Mouse (Mus musculus) liver, postnatal 0 days (tissue): Measurements from ENCODE around the gene Zfp872. TPM values are rescaled to one million over a fixed set of nuclear protein-coding genes. Genes with fewer than 3 reads are reported as not detected.

Experiments
- ATAC-seq: fragments of 200-750 bp; cut with Nextera tagmentation; 2 replicates; pipeline ENCODE4 v1.8.0; 2017; ENCODE audit warnings: mild to moderate bottlenecking, moderate library complexity
- DNase-seq: peaks from one replicate; pipeline ENCODE4 v3.0.0-alpha.2; 2016
- H3K27ac ChIP-seq: fragments of 300-500 bp; sonication (generic); 2 replicates; pipeline ENCODE4 v1.5.1; 2014; ENCODE audit warnings: antibody characterized with exemption, moderate library complexity, mild to moderate bottlenecking, low read depth
- H3K27me3 ChIP-seq: fragments of 300-500 bp; sonication (generic); 2 replicates; pipeline ENCODE4 v1.6.1; 2014; ENCODE audit warnings: low read length, control low read depth, mixed read lengths; ENCODE audit not compliant: insufficient read depth
- H3K36me3 ChIP-seq: fragments of 300-500 bp; sonication (generic); replicated peaks from 2 replicates; pipeline ENCODE4 v1.6.1; 2014; ENCODE audit warnings: mild to moderate bottlenecking, control low read depth, low read length, moderate library complexity, mixed read lengths; ENCODE audit not compliant: insufficient read depth
- H3K4me1 ChIP-seq: fragments of 300-500 bp; sonication (generic); 2 replicates; pipeline ENCODE4 v1.6.1; 2014; ENCODE audit warnings: antibody characterized with exemption, mild to moderate bottlenecking, control low read depth; ENCODE audit not compliant: insufficient read depth
- H3K4me2 ChIP-seq: fragments of 300-500 bp; sonication (generic); 2 replicates; pipeline ENCODE4 v1.6.1; 2014; ENCODE audit warnings: low read depth, mild to moderate bottlenecking, low read length, moderate library complexity, mixed read lengths
- H3K4me3 ChIP-seq: fragments of 300-500 bp; sonication (generic); 2 replicates; pipeline ENCODE4 v1.5.1; 2014; ENCODE audit warnings: low read depth, low read length
- H3K9ac ChIP-seq: fragments of 300-500 bp; sonication (generic); replicated peaks from 2 replicates; pipeline ENCODE4 v1.6.1; 2014; ENCODE audit warnings: mild to moderate bottlenecking, moderate library complexity
- H3K9me3 ChIP-seq: fragments of 300-500 bp; sonication (generic); 2 replicates; pipeline ENCODE4 v1.6.1; 2016; ENCODE audit warnings: mild to moderate bottlenecking, control low read depth, low read length, mixed read lengths
- CTCF ChIP-seq: sonication (generic); IDR thresholded peaks from 2 replicates; pipeline ENCODE4 v1.5.1; 2016; ENCODE audit warnings: antibody characterized with exemption, low read depth
- EP300 ChIP-seq: IDR thresholded peaks from 2 replicates; pipeline ENCODE4 v1.6.1; 2016; ENCODE audit warnings: antibody characterized with exemption, low read depth, mild to moderate bottlenecking
- WGBS: fragments of 180-500 bp; shearing (Covaris S2); extraction: QIAGEN DNeasy Blood & Tissue Kit; methylation state at CpG from one replicate; pipeline ENCODE4 v1.1.7; 2014; ENCODE audit not compliant: insufficient replicate concordance; 5-methylcytosine and 5-hydroxymethylcytosine counted together
- polyA plus RNA-seq: library from polyadenylated mRNA; unstranded; fragments of >200 nt; fragmentation: Nextera tagmentation; extraction: Ambion mirVana; gene quantifications from 2 replicates; pipeline ENCODE4 v1.2.1, GENCODE M21; 2015

The Zfp872 gene
- 0.04 TPM in 2 replicates for polyA plus RNA-seq

GRCm38 (mm10) chr9:22188025-22188611 is at the start of gene Zfp872:
TSS of gene Zfp872 (plus strand) at chr9:22188090.
- H3K4me2 ChIP-seq: peak within 1 kb of the TSS; percentile 55
- H3K27ac ChIP-seq: no peak within 1 kb of the TSS
- DNase-seq (no peak), ATAC-seq (no peak)
- 12% methylated on average over 42 of the region's 43 CpGs for WGBS
- H3K27me3 ChIP-seq: peaks cover 8% of the 10 kb centered on the region
- peaks cover 8% of the 10 kb centered on the region; the same call in 1 of the 2 replicates for H3K9me3 ChIP-seq
- H3K4me3 ChIP-seq: peak within 1 kb of the TSS; percentile 25; the same call in 1 of the 2 replicates
- H3K9ac ChIP-seq: no peak within 1 kb of the TSS
- TF ChIP-seq EP300: no peak
- no peak for TF ChIP-seq CTCF
- H3K36me3 ChIP-seq: no peaks in the 10 kb centered on the region
- no peaks in the 10 kb centered on the region for H3K4me1 ChIP-seq

GRCm38 (mm10) chr9:22138480-22138879 is 49.4 kb upstream of the Zfp872 start:
- Histone ChIP-seq H3K9me3 (no peaks in the 10 kb centered on the region), H3K4me2 (no peak overlapping the region), H3K4me3 (no peak overlapping the region), H3K36me3 (no peaks in the 10 kb centered on the region), H3K4me1 (peaks cover 14% of the 10 kb centered on the region), H3K27ac (no peak overlapping the region), H3K27me3 (no peaks in the 10 kb centered on the region), H3K9ac (no peak overlapping the region)
- ATAC-seq: no peak
- TF ChIP-seq CTCF (peak; percentile 98), EP300 (no peak)
- 27% methylated on average over 2 of the region's 2 CpGs for WGBS
- peak; percentile 68 for DNase-seq

- no peaks in the 10 kb centered on the region for H3K36me3 ChIP-seq
- 88% methylated on average over 5 of the region's 5 CpGs for WGBS
Measured at GRCm38 (mm10) chr9:22139746-22140145, 48.1 kb upstream of the Zfp872 start.

GRCm38 (mm10) chr9:22143108-22144037 is 44.5 kb upstream of the Zfp872 start:
- Histone ChIP-seq H3K36me3 (no peaks in the 10 kb centered on the region), H3K27ac (peak overlapping the region; percentile 12; the same call in 1 of the 2 replicates), H3K4me2 (peak overlapping the region; percentile 29; the same call in 1 of the 2 replicates), H3K9me3 (no peaks in the 10 kb centered on the region), H3K4me3 (no peak overlapping the region), H3K9ac (no peak overlapping the region), H3K27me3 (no peaks in the 10 kb centered on the region), H3K4me1 (no peaks in the 10 kb centered on the region)
- ATAC-seq (peak; percentile 75), DNase-seq (peak; percentile 92)
- TF ChIP-seq EP300 (no peak), CTCF (peak; percentile 99)
- 34% methylated on average over 17 of the region's 17 CpGs for WGBS

More at GRCm38 (mm10) chr9:22139746-22140145, 48.1 kb upstream of the Zfp872 start:
- Histone ChIP-seq H3K27me3 (no peaks in the 10 kb centered on the region), H3K9me3 (no peaks in the 10 kb centered on the region), H3K4me1 (peaks cover 14% of the 10 kb centered on the region), H3K9ac (no peak overlapping the region), H3K4me3 (no peak overlapping the region), H3K4me2 (no peak overlapping the region), H3K27ac (no peak overlapping the region)
- TF ChIP-seq EP300 (no peak), CTCF (no peak)
- ATAC-seq (no peak), DNase-seq (no peak)

GRCm38 (mm10) chr9:22144304-22144965 is 43.5 kb upstream of the Zfp872 start:
- no peaks in the 10 kb centered on the region for H3K9me3 ChIP-seq
- no peaks in the 10 kb centered on the region for H3K36me3 ChIP-seq
- no peaks in the 10 kb centered on the region for H3K27me3 ChIP-seq
- H3K9ac ChIP-seq: no peak overlapping the region
- H3K27ac ChIP-seq: 0 out of 2 replicates have a peak overlapping the region, but pooled peaks have one; percentile 12
- H3K4me2 ChIP-seq: no peak overlapping the region
- TF ChIP-seq EP300: no peak
- TF ChIP-seq CTCF: no peak
- H3K4me3 ChIP-seq: no peak overlapping the region
- no peaks in the 10 kb centered on the region for H3K4me1 ChIP-seq
- 57% methylated on average over 7 of the region's 8 CpGs for WGBS
- ATAC-seq: 0 out of 2 replicates have a peak, but pooled peaks have one; percentile 14
- no peak for DNase-seq
